Mouse (Mus musculus) limb, embryonic 14.5 days (tissue): Measurements from ENCODE around the gene Poldip3. TPM values are rescaled to one million over a fixed set of nuclear protein-coding genes. Genes with fewer than 3 reads are reported as not detected.

Experiments
- ATAC-seq: fragments of 200-750 bp; cut with Nextera tagmentation; 2 replicates; pipeline ENCODE4 v1.8.0; 2017; ENCODE audit warnings: low read depth, moderate number of reproducible peaks, moderate TSS enrichment; ENCODE audit not compliant: low FRiP score
- DNase-seq: peaks from one replicate; pipeline ENCODE4 v3.0.0-alpha.2; 2015; ENCODE audit warnings: low spot score
- H3K27ac ChIP-seq: fragments of 300-500 bp; sonication (generic); replicated peaks from 2 replicates; pipeline ENCODE4 v1.5.1; 2014; ENCODE audit warnings: low read depth, mild to moderate bottlenecking, low read length, moderate library complexity, mixed read lengths
- H3K27me3 ChIP-seq: fragments of 300-500 bp; sonication (generic); 2 replicates; pipeline ENCODE4 v1.6.1; 2014; ENCODE audit warnings: low read length, mixed read lengths; ENCODE audit not compliant: control insufficient read depth, insufficient read depth
- H3K36me3 ChIP-seq: fragments of 300-500 bp; sonication (generic); 2 replicates; pipeline ENCODE4 v1.6.1; 2014; ENCODE audit warnings: mild to moderate bottlenecking, low read length, moderate library complexity, mixed read lengths; ENCODE audit not compliant: control insufficient read depth, insufficient read depth
- H3K4me1 ChIP-seq: fragments of 300-500 bp; sonication (generic); 2 replicates; pipeline ENCODE4 v1.6.1; 2014; ENCODE audit warnings: antibody characterized with exemption, low read length, mixed read lengths; ENCODE audit not compliant: control insufficient read depth, insufficient read depth
- H3K4me2 ChIP-seq: fragments of 300-500 bp; sonication (generic); replicated peaks from 2 replicates; pipeline ENCODE4 v1.6.1; 2014; ENCODE audit warnings: low read depth, mild to moderate bottlenecking, low read length, moderate library complexity; ENCODE audit not compliant: severe bottlenecking
- H3K4me3 ChIP-seq: fragments of 300-500 bp; sonication (generic); replicated peaks from 2 replicates; pipeline ENCODE4 v1.5.1; 2014; ENCODE audit warnings: low read length
- H3K9ac ChIP-seq: fragments of 300-500 bp; sonication (generic); 2 replicates; pipeline ENCODE4 v1.6.1; 2014; ENCODE audit warnings: mild to moderate bottlenecking, low read depth, low read length, moderate library complexity; ENCODE audit not compliant: severe bottlenecking
- H3K9me3 ChIP-seq: fragments of 300-500 bp; sonication (generic); 2 replicates; pipeline ENCODE4 v1.6.1; 2016; ENCODE audit warnings: low read length; ENCODE audit not compliant: control insufficient read depth
- POLR2A ChIP-seq: fragments of 200-500 bp; IDR thresholded peaks from 2 replicates; pipeline ENCODE4 v1.8.0; 2012; ENCODE audit warnings: inconsistent platforms, mild to moderate bottlenecking, moderate library complexity, borderline replicate concordance; ENCODE audit not compliant: insufficient read depth, insufficient read length; ENCODE audit errors: extremely low read depth
- WGBS: fragments of 180-500 bp; shearing (Covaris S2); extraction: QIAGEN DNeasy Blood & Tissue Kit; methylation state at CpG from one replicate; pipeline ENCODE4 v1.1.7; 2014; 5-methylcytosine and 5-hydroxymethylcytosine counted together
- polyA plus RNA-seq, 2 experiments: library from polyadenylated mRNA; depleted of rRNA in 1 of 2; stranded (reverse) in 1 of 2; unstranded in 1 of 2; fragments of >200 nt; fragmentation: Nextera tagmentation in 1 of 2; extraction: Ambion mirVana in 1 of 2; gene quantifications; 2 replicates each; pipeline versions ENCODE4 v1.2.1 to v1.2.3; 2012 to 2014

The Poldip3 gene
- polyA plus RNA-seq, 2 experiments, result 88.2 to 150 TPM

- H3K4me1 ChIP-seq, result peaks cover 11% of the 10 kb centered on the region
- no peak overlapping the region for H3K4me3 ChIP-seq
- H3K27me3 ChIP-seq, result no peaks in the 10 kb centered on the region
- DNase-seq (peak; percentile 61), ATAC-seq (peak; percentile 53)
- 0 out of 2 replicates have a peak overlapping the region, but pooled peaks have one; percentile 33 for H3K27ac ChIP-seq
- no peaks in the 10 kb centered on the region for H3K9me3 ChIP-seq
- no peak for TF ChIP-seq POLR2A
- H3K9ac ChIP-seq, result no peak overlapping the region
- H3K4me2 ChIP-seq, result no peak overlapping the region
- no peaks in the 10 kb centered on the region for H3K36me3 ChIP-seq
- WGBS, result 16% methylated on average over 3 of the region's 3 CpGs
Observed at GRCm38 (mm10) chr15:83090874-83091273, 58.3 kb downstream of the Poldip3 start.

- ATAC-seq, result no peak
- Histone ChIP-seq H3K4me2 (peak within 1 kb of the TSS; percentile 16), H3K27me3 (no peaks in the 10 kb centered on the region), H3K4me3 (0 out of 2 replicates have a peak within 1 kb of the TSS, but pooled peaks have one; percentile 0), H3K36me3 (no peaks in the 10 kb centered on the region), H3K27ac (no peak within 1 kb of the TSS), H3K9ac (no peak within 1 kb of the TSS), H3K9me3 (no peaks in the 10 kb centered on the region), H3K4me1 (peaks cover 11% of the 10 kb centered on the region)
- 7% methylated on average over 7 of the region's 7 CpGs for whole genome bisulfite sequencing
- no peak for TF ChIP-seq POLR2A
- no peak for DNase-seq
Observed at GRCm38 (mm10) chr15:83089429-83089605, 59.9 kb downstream of the Poldip3 start, which contains the start of gene Serhl. TSS of gene Serhl (plus strand) at chr15:83089506.

GRCm38 (mm10) chr15:83088495-83089428, 60.4 kb downstream of the Poldip3 start:
- 0 out of 2 replicates have a peak overlapping the region, but pooled peaks have one; percentile 0 for H3K4me3 ChIP-seq
- no peak for DNase-seq

GRCm38 (mm10) chr15:83086636-83087328, 62.4 kb downstream of the Poldip3 start:
- 83% methylated on average over 13 of the region's 13 CpGs for WGBS
- ATAC-seq, result no peak

More at GRCm38 (mm10) chr15:83088495-83089428, 60.4 kb downstream of the Poldip3 start:
- peaks cover 11% of the 10 kb centered on the region for H3K4me1 ChIP-seq
- H3K36me3 ChIP-seq, result no peaks in the 10 kb centered on the region
- H3K27ac ChIP-seq, result no peak overlapping the region
- peak overlapping the region; percentile 16 for H3K4me2 ChIP-seq
- no peaks in the 10 kb centered on the region for H3K27me3 ChIP-seq
- no peak overlapping the region for H3K9ac ChIP-seq
- TF ChIP-seq POLR2A, result no peak
- ATAC-seq, result no peak
- H3K9me3 ChIP-seq, result no peaks in the 10 kb centered on the region
- 10% methylated on average over 24 of the region's 27 CpGs for WGBS

GRCm38 (mm10) chr15:83085901-83086300, 63.3 kb downstream of the Poldip3 start:
- Histone ChIP-seq H3K4me1 (peaks cover 11% of the 10 kb centered on the region), H3K9me3 (no peaks in the 10 kb centered on the region), H3K27ac (no peak overlapping the region), H3K36me3 (no peaks in the 10 kb centered on the region), H3K4me2 (no peak overlapping the region), H3K27me3 (no peaks in the 10 kb centered on the region), H3K4me3 (no peak overlapping the region), H3K9ac (no peak overlapping the region)
- DNase-seq (no peak), ATAC-seq (no peak)
- WGBS, result 46% methylated on average over 7 of the region's 7 CpGs
- TF ChIP-seq POLR2A, result no peak

More at GRCm38 (mm10) chr15:83086636-83087328, 62.4 kb downstream of the Poldip3 start:
- H3K36me3 ChIP-seq, result no peaks in the 10 kb centered on the region
- no peak overlapping the region for H3K9ac ChIP-seq
- H3K9me3 ChIP-seq, result no peaks in the 10 kb centered on the region
- H3K27me3 ChIP-seq, result no peaks in the 10 kb centered on the region
- H3K4me3 ChIP-seq, result no peak overlapping the region
- DNase-seq, result no peak
- H3K4me1 ChIP-seq, result peaks cover 11% of the 10 kb centered on the region
- no peak overlapping the region for H3K27ac ChIP-seq
- TF ChIP-seq POLR2A, result no peak
- H3K4me2 ChIP-seq, result no peak overlapping the region
